Mouse (Mus musculus): ENCODE measurements around the gene Fmnl3. TPM values are rescaled to one million over a fixed set of nuclear protein-coding genes. Genes with fewer than 3 reads are reported as not detected.

Fmnl3 gene
- 7.7 TPM for polyA plus RNA-seq (2015; fragmentation: Illumina TruSeq; extraction: RNeasy Lipid Tissue Mini Kit (QIAGEN cat#74804); ENCODE audit: low read depth, low replicate concordance)

GRCm38 (mm10) chr15:99370259-99370691 is at the start of gene Fmnl3:
TSS of gene Fmnl3 (minus strand) at chr15:99370482.

GRCm38 (mm10) chr15:99392486-99393385 is 22.5 kb upstream of the Fmnl3 start, which contains the start of gene Tmbim6:
TSS of gene Tmbim6 (plus strand) at chr15:99392882.

GRCm38 (mm10) chr15:99295484-99295981 is 74.7 kb downstream of the Fmnl3 start, which contains the start of gene Fam186b:
TSS of gene Fam186b (minus strand) at chr15:99295888.

GRCm38 (mm10) chr15:99294813-99295374 is 75.4 kb downstream of the Fmnl3 start, which contains the start of gene Prpf40b:
TSS of gene Prpf40b (plus strand) at chr15:99295087.

Other genes starting within 250 kb of the Fmnl3 start
- 23.8 TPM for gene Spats2, start 244.6 kb downstream of the Fmnl3 start, polyA plus RNA-seq (2015; fragmentation: Illumina TruSeq; extraction: RNeasy Lipid Tissue Mini Kit (QIAGEN cat#74804); ENCODE audit: low read depth, low replicate concordance)
- gene Kcnh3, start 145.6 kb downstream of the Fmnl3 start, polyA plus RNA-seq (2015; fragmentation: Illumina TruSeq; extraction: RNeasy Lipid Tissue Mini Kit (QIAGEN cat#74804); ENCODE audit: low read depth, low replicate concordance): 71.3 TPM
- gene Mcrs1, start 118.5 kb downstream of the Fmnl3 start, polyA plus RNA-seq (2015; fragmentation: Illumina TruSeq; extraction: RNeasy Lipid Tissue Mini Kit (QIAGEN cat#74804); ENCODE audit: low read depth, low replicate concordance): 84.0 TPM
- 79.2 TPM for gene Prpf40b, start 75.4 kb downstream of the Fmnl3 start, polyA plus RNA-seq (2015; fragmentation: Illumina TruSeq; extraction: RNeasy Lipid Tissue Mini Kit (QIAGEN cat#74804); ENCODE audit: low read depth, low replicate concordance)
- 1.00 TPM for gene Fam186b, start 74.6 kb downstream of the Fmnl3 start, polyA plus RNA-seq (2015; fragmentation: Illumina TruSeq; extraction: RNeasy Lipid Tissue Mini Kit (QIAGEN cat#74804); ENCODE audit: low read depth, low replicate concordance)
- 296 TPM for gene Tmbim6, start 22.4 kb upstream of the Fmnl3 start, polyA plus RNA-seq (2015; fragmentation: Illumina TruSeq; extraction: RNeasy Lipid Tissue Mini Kit (QIAGEN cat#74804); ENCODE audit: low read depth, low replicate concordance)
- 8.1 TPM for gene Nckap5l, start 87.3 kb upstream of the Fmnl3 start, polyA plus RNA-seq (2015; fragmentation: Illumina TruSeq; extraction: RNeasy Lipid Tissue Mini Kit (QIAGEN cat#74804); ENCODE audit: low read depth, low replicate concordance)
- 6.5 TPM for gene Bcdin3d, start 104.2 kb upstream of the Fmnl3 start, polyA plus RNA-seq (2015; fragmentation: Illumina TruSeq; extraction: RNeasy Lipid Tissue Mini Kit (QIAGEN cat#74804); ENCODE audit: low read depth, low replicate concordance)
- gene Faim2, start 157.7 kb upstream of the Fmnl3 start, polyA plus RNA-seq (2015; fragmentation: Illumina TruSeq; extraction: RNeasy Lipid Tissue Mini Kit (QIAGEN cat#74804); ENCODE audit: low read depth, low replicate concordance): 375 TPM
- not detected for gene Aqp2, start 208.6 kb upstream of the Fmnl3 start, polyA plus RNA-seq (2015; fragmentation: Illumina TruSeq; extraction: RNeasy Lipid Tissue Mini Kit (QIAGEN cat#74804); ENCODE audit: low read depth, low replicate concordance)
- gene Aqp5, start 220.3 kb upstream of the Fmnl3 start, polyA plus RNA-seq (2015; fragmentation: Illumina TruSeq; extraction: RNeasy Lipid Tissue Mini Kit (QIAGEN cat#74804); ENCODE audit: low read depth, low replicate concordance): 0.62 TPM
- gene Aqp6, start 230.9 kb upstream of the Fmnl3 start, polyA plus RNA-seq (2015; fragmentation: Illumina TruSeq; extraction: RNeasy Lipid Tissue Mini Kit (QIAGEN cat#74804); ENCODE audit: low read depth, low replicate concordance): not detected

All from brain, adult 10 weeks (tissue).